Mouse (Mus musculus) limb, embryonic 11.5 days (tissue): ENCODE data around the gene Pcp4. TPM values are rescaled to one million over a fixed set of nuclear protein-coding genes. Genes with fewer than 3 reads are reported as not detected.

Experiments
- ATAC-seq: fragments of 200-750 bp; cut with Nextera tagmentation; 2 replicates; pipeline ENCODE4 v1.8.0; 2017; ENCODE audit warnings: low read depth; ENCODE audit not compliant: insufficient number of reproducible peaks, low FRiP score, low TSS enrichment
- DNase-seq: peaks from one replicate; pipeline ENCODE4 v3.0.0-alpha.2; 2015; ENCODE audit warnings: low spot score
- H3K27ac ChIP-seq: fragments of 300-500 bp; sonication (generic); replicated peaks from 2 replicates; pipeline ENCODE4 v1.5.1; 2014; ENCODE audit warnings: low read depth, mild to moderate bottlenecking, low read length
- H3K27me3 ChIP-seq: fragments of 300-500 bp; sonication (generic); 2 replicates; pipeline ENCODE4 v1.6.1; 2014; ENCODE audit warnings: mild to moderate bottlenecking, low read length, mixed read lengths; ENCODE audit not compliant: control insufficient read depth, insufficient read depth
- H3K36me3 ChIP-seq: fragments of 300-500 bp; sonication (generic); 2 replicates; pipeline ENCODE4 v1.6.1; 2014; ENCODE audit warnings: mild to moderate bottlenecking, low read length, moderate library complexity, mixed read lengths; ENCODE audit not compliant: control insufficient read depth, insufficient read depth
- H3K4me1 ChIP-seq: fragments of 300-500 bp; sonication (generic); 2 replicates; pipeline ENCODE4 v1.6.1; 2014; ENCODE audit warnings: low read length, mixed read lengths; ENCODE audit not compliant: control insufficient read depth, insufficient read depth
- H3K4me2 ChIP-seq: fragments of 300-500 bp; sonication (generic); 2 replicates; pipeline ENCODE4 v1.6.1; 2014; ENCODE audit warnings: low read depth, mild to moderate bottlenecking, moderate library complexity; ENCODE audit not compliant: severe bottlenecking
- H3K4me3 ChIP-seq: fragments of 300-500 bp; sonication (generic); 2 replicates; pipeline ENCODE4 v1.5.1; 2014; ENCODE audit warnings: low read depth, low read length
- H3K9ac ChIP-seq: fragments of 300-500 bp; sonication (generic); 2 replicates; pipeline ENCODE4 v1.6.1; 2014; ENCODE audit warnings: mild to moderate bottlenecking, low read length
- H3K9me3 ChIP-seq: fragments of 300-500 bp; sonication (generic); 2 replicates; pipeline ENCODE4 v1.6.1; 2016; ENCODE audit warnings: low read length; ENCODE audit not compliant: control insufficient read depth
- WGBS: fragments of 180-500 bp; shearing (Covaris S2); extraction: QIAGEN DNeasy Blood & Tissue Kit; methylation state at CpG from one replicate; pipeline ENCODE4 v1.1.7; 2014; 5-methylcytosine and 5-hydroxymethylcytosine counted together
- polyA plus RNA-seq: library from polyadenylated mRNA; unstranded; fragments of >200 nt; fragmentation: Nextera tagmentation; extraction: Ambion mirVana; gene quantifications from 2 replicates; pipeline ENCODE4 v1.2.1, GENCODE M21; 2014

Gene Pcp4
- polyA plus RNA-seq, 1 experiment from 2014 or later, result 11.7 TPM

GRCm38 (mm10) chr16:96558341-96558740 is 90.9 kb downstream of the Pcp4 start:
- DNase-seq (no peak), ATAC-seq (no peak)
- Histone ChIP-seq H3K4me1 (no peaks in the 10 kb centered on the region; the same call in 1 of the 2 replicates), H3K27me3 (no peaks in the 10 kb centered on the region), H3K36me3 (no peaks in the 10 kb centered on the region), H3K9ac (no peak overlapping the region), H3K27ac (no peak overlapping the region), H3K4me2 (no peak overlapping the region), H3K4me3 (no peak overlapping the region), H3K9me3 (no peaks in the 10 kb centered on the region)
- 97% methylated on average over 1 of the region's 1 CpGs for WGBS

DNA sequence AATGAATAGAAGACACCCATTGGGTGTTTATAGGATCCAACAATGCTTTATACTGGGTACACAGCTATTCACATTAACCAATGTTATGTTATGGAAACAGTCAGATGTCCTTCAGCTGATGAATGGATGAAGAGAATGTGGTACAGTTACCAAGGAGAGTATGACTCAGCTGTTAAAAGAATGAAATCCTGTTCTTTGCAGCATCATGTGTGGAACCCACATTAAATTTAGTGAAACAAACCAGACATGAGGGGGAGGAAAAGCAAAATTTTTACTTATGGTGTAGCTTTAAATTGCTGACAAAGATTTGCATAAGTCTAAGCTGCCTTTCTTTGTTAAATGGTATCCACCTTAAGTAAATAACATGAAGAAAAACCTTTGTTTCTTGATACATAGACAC is 92.4 kb downstream of the Pcp4 start:
- no peak for ATAC-seq
- no peak overlapping the region for H3K27ac ChIP-seq

DNA sequence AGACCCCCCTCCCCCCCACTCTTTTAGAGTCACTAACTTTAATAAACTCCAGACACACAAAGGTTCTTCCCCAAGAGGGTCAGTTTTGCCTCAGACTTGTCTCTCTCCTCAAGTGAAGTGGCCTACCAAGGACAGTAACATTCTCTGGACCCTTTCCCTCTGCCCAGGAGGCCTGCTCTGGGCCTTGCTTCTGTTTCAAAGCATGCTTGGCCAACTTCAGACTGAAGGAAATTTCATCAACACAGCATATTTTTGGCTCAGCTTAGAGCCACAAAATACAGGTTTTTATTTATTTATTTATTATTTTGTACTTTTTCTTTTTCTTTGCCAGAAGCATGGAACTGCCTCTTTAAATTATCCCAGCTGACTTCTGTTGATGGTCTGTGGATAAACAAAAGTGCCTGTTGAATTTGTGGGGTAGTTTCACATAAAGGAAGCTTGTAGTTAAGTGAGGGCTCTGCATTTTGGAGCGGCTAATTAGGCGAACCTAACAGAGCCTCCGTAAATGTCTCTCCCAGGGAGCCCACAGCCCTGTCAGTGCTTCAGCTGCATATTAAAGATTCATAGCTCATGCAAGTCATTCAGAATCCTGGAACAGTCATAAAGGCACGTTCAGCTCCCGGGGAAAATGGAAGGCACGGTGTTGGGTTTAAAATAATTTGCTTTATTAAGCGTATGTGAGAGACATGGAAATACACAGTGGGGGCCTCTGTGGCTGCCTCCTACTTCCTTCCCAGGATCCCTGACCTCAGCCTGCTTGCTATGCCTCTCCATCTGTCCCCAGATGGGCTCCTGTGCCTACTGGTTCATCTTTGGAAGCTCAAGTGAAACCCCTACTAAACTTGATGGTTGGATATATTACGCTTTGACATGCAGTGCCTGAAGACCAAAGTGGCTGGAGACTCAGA is 96.2 kb downstream of the Pcp4 start:
- no peak for DNase-seq
- no peaks in the 10 kb centered on the region for H3K36me3 ChIP-seq
- H3K9ac ChIP-seq, result no peak overlapping the region
- H3K9me3 ChIP-seq, result no peaks in the 10 kb centered on the region
- no peak overlapping the region for H3K4me3 ChIP-seq
- 41% methylated on average over 8 of the region's 8 CpGs for WGBS
- ATAC-seq, result no peak
- H3K4me2 ChIP-seq, result no peak overlapping the region
- H3K27ac ChIP-seq, result peak overlapping the region; percentile 50
- peaks cover 4% of the 10 kb centered on the region; the same call in 1 of the 2 replicates for H3K4me1 ChIP-seq
- no peaks in the 10 kb centered on the region for H3K27me3 ChIP-seq

More for the DNA sequence above, 92.4 kb downstream of the Pcp4 start:
- no peaks in the 10 kb centered on the region for H3K27me3 ChIP-seq
- peaks cover 4% of the 10 kb centered on the region; the same call in 1 of the 2 replicates for H3K4me1 ChIP-seq
- no peak overlapping the region for H3K4me2 ChIP-seq
- no peak for DNase-seq
- no peaks in the 10 kb centered on the region for H3K36me3 ChIP-seq
- no peaks in the 10 kb centered on the region for H3K9me3 ChIP-seq
- H3K9ac ChIP-seq, result no peak overlapping the region
- H3K4me3 ChIP-seq, result no peak overlapping the region

DNA sequence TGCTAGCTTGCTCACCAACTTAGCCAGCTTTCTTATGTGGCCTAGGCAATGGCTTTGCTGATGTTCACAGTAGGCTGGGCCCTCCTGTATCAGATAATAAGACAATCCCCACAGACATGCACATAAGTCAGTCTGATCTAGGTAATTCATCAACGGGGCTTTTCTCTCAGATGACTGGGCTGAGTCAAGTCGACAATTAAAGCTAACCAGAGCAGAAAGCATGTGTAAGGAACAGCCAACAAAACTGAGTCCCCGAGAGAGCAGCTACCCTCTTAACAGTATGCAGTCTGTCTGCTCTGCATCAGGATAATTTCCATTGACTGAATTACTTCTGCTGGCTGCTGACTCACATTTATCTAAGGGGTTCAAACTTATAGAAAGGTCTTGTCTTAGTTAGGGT is 100.0 kb downstream of the Pcp4 start:
- 50% methylated on average over 3 of the region's 3 CpGs for WGBS
- no peaks in the 10 kb centered on the region for H3K27me3 ChIP-seq
- ATAC-seq, result no peak

More for the DNA sequence above, 100.0 kb downstream of the Pcp4 start:
- Histone ChIP-seq H3K27ac (no peak overlapping the region), H3K9ac (no peak overlapping the region), H3K36me3 (no peaks in the 10 kb centered on the region), H3K4me3 (no peak overlapping the region), H3K4me1 (peaks cover 4% of the 10 kb centered on the region; the same call in 1 of the 2 replicates), H3K4me2 (no peak overlapping the region), H3K9me3 (no peaks in the 10 kb centered on the region)
- no peak for DNase-seq

Other genes starting within 250 kb of the Pcp4 start
- gene B3galt5, start 231.8 kb upstream of the Pcp4 start, polyA plus RNA-seq, result 0.20 and 0.40 TPM in 2 replicates
- gene Itgb2l, start 24.0 kb upstream of the Pcp4 start, polyA plus RNA-seq, result 0.11 TPM in 2 replicates